Mouse (Mus musculus): ENCODE results near the gene Stx6. TPM values are rescaled to one million over a fixed set of nuclear protein-coding genes. Genes with fewer than 3 reads are reported as not detected.
A peak's percentile ranks its signal among the peaks of the same experiment; 100 is the strongest.

Stx6 gene
- polyA plus RNA-seq, 1 experiment from 2014 or later = 45.7 TPM

DNA sequence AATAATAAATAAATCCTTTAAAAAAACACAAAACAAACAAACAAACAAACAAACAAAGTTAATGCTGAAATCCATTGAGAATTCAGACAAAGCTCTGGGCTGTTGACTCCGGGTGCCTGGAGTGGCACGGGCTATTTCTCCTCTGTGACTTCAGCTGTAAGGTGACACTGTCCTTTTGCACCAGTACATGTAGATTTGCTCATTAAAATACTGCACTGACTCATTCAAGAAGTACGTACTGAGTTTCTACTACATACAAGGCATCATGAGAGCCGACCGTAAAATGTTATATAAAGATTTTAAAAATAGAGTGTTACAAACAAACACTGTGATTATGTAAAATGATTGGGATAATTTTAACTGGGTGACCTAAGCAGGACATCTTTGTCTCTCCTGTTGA is 34.1 kb upstream of the Stx6 start:
- Histone ChIP-seq H3K27me3 (ENCODE audit: control insufficient read depth, insufficient read depth, low read length) (no peaks in the 10 kb centered on the region), H3K27ac (ENCODE audit: low read length) (no peak overlapping the region), H3K4me2 (ENCODE audit: low read depth, low read length) (no peak overlapping the region), H3K4me3 (replicated peaks; ENCODE audit: low read length) (no peak overlapping the region), H3K9me3 (replicated peaks; ENCODE audit: control insufficient read depth, low read length) (no peaks in the 10 kb centered on the region), H3K4me1 (ENCODE audit: control insufficient read depth, insufficient read depth, low read length) (peaks cover 6% of the 10 kb centered on the region; the same call in 1 of the 2 replicates), H3K9ac (ENCODE audit: low read length) (no peak overlapping the region), H3K36me3 (ENCODE audit: control insufficient read depth, insufficient read depth, low read length) (no peaks in the 10 kb centered on the region)
- no peak for ATAC-seq (ENCODE audit: insufficient read depth, low FRiP score)
- WGBS = 96% methylated on average over 5 of the region's 5 CpGs

DNA sequence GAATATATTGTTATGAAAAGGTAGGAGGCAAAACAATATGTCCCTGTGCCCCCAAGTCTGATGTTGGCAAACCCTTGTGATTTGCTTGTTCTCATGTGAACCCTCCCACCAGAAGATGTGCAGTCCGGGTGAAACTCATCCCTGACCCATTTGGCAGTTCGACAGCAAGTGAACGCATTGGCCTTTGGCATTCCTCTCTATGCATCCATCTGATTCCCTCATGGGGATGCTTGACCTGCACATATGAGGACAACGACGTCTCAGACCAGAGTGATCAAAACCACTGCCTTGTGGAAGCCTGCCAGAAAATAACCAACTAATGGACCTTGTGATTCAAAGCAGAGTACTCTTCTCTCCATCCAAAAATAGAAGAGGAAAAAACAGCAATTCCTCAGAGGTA is 31.8 kb upstream of the Stx6 start:
- Histone ChIP-seq H3K4me3 (replicated peaks; ENCODE audit: low read length) (no peak overlapping the region), H3K4me1 (ENCODE audit: control insufficient read depth, insufficient read depth, low read length) (peaks cover 6% of the 10 kb centered on the region; the same call in 1 of the 2 replicates), H3K4me2 (ENCODE audit: low read depth, low read length) (no peak overlapping the region), H3K36me3 (ENCODE audit: control insufficient read depth, insufficient read depth, low read length) (0 out of 2 replicates have a peak, but pooled peaks cover 3% of the 10 kb centered on the region), H3K9ac (ENCODE audit: low read length) (no peak overlapping the region), H3K27me3 (ENCODE audit: control insufficient read depth, insufficient read depth, low read length) (no peaks in the 10 kb centered on the region), H3K9me3 (replicated peaks; ENCODE audit: control insufficient read depth, low read length) (no peaks in the 10 kb centered on the region), H3K27ac (ENCODE audit: low read length) (no peak overlapping the region)
- ATAC-seq (ENCODE audit: insufficient read depth, low FRiP score) = no peak
- 66% methylated on average over 5 of the region's 5 CpGs for WGBS

DNA sequence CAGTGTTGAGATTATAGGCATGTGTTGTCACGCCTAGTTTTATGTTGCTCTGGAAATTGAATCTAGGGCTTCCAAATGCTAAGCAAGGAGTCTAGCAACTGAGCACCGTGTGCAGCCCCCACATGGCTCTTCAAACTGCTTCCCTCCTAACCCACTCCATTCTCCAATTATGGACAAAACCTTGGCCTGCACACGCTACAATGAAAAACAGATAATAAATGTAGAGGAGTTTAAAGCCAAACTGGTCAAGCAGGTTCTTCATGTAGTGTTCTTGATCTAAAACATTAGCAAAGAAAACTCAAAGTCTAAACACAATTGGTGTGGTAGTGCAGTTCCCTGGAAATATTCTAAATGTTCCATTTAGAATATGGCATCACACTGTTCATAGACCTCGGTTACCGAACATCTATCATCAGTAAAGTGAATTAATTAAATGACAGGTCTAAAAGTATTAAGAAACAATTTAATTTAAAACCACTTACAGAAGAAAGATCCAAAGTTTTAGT is 31.0 kb upstream of the Stx6 start:
- ATAC-seq (ENCODE audit: insufficient read depth, low FRiP score) = no peak
- Histone ChIP-seq H3K4me3 (replicated peaks; ENCODE audit: low read length) (no peak overlapping the region), H3K9ac (ENCODE audit: low read length) (no peak overlapping the region), H3K36me3 (ENCODE audit: control insufficient read depth, insufficient read depth, low read length) (0 out of 2 replicates have a peak, but pooled peaks cover 3% of the 10 kb centered on the region), H3K9me3 (replicated peaks; ENCODE audit: control insufficient read depth, low read length) (no peaks in the 10 kb centered on the region), H3K4me2 (ENCODE audit: low read depth, low read length) (no peak overlapping the region), H3K4me1 (ENCODE audit: control insufficient read depth, insufficient read depth, low read length) (peaks cover 6% of the 10 kb centered on the region; the same call in 1 of the 2 replicates), H3K27me3 (ENCODE audit: control insufficient read depth, insufficient read depth, low read length) (no peaks in the 10 kb centered on the region), H3K27ac (ENCODE audit: low read length) (no peak overlapping the region)
- WGBS = 70% methylated on average over 5 of the region's 5 CpGs

DNA sequence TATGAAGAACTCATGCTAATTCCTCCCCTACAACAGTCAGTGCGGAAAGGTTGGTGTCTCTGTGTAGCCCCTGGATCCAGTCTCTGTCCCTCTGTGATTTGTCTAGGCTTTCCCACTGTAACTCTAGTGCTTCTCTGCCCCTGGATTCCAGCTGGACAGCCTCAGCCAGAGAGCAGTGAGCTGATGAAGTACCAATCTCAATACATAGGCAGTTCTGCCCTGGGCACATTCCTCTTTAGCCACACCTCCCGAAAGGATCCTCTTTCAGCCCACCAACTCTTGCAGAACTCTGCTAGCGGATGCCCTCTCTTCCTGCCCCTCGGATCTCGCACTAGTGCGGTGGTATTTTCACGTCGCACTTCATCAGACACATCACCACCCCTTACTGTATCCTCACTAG is 23.6 kb upstream of the Stx6 start:
- no peak for ATAC-seq (ENCODE audit: insufficient read depth, low FRiP score)
- Histone ChIP-seq H3K4me1 (ENCODE audit: control insufficient read depth, insufficient read depth, low read length) (no peaks in the 10 kb centered on the region; the same call in 1 of the 2 replicates), H3K4me2 (ENCODE audit: low read depth, low read length) (no peak overlapping the region), H3K9ac (ENCODE audit: low read length) (no peak overlapping the region), H3K4me3 (replicated peaks; ENCODE audit: low read length) (no peak overlapping the region), H3K36me3 (ENCODE audit: control insufficient read depth, insufficient read depth, low read length) (0 out of 2 replicates have a peak, but pooled peaks cover 3% of the 10 kb centered on the region), H3K9me3 (replicated peaks; ENCODE audit: control insufficient read depth, low read length) (no peaks in the 10 kb centered on the region), H3K27me3 (ENCODE audit: control insufficient read depth, insufficient read depth, low read length) (no peaks in the 10 kb centered on the region), H3K27ac (ENCODE audit: low read length) (no peak overlapping the region)
- 41% methylated on average over 8 of the region's 8 CpGs for WGBS

DNA sequence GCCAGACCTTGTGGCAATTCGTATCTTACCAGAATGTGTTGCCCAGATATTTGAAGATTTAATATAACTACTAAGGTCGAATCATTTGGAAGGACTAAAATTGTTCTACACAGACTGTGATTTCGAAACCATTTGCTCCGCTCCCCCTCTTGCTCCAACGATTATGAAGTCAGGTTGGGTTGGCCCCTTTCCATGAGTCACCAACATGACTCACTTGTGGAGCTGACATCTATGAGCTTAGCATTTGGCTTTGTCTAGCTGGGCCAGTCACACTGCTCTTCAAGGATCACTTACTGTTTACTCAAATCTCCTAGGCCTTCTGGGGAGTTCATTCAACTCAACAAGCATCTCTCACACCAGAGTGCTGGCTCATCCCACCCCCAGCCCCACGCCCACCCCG is 19.7 kb upstream of the Stx6 start:
- ATAC-seq (ENCODE audit: insufficient read depth, low FRiP score) = no peak; the same call in 1 of the 2 replicates
- H3K27ac ChIP-seq (ENCODE audit: low read length) = peak overlapping the region; percentile 68
- H3K36me3 ChIP-seq (ENCODE audit: control insufficient read depth, insufficient read depth, low read length) = no peaks in the 10 kb centered on the region
- H3K4me2 ChIP-seq (ENCODE audit: low read depth, low read length) = no peak overlapping the region
- no peaks in the 10 kb centered on the region for H3K27me3 ChIP-seq (ENCODE audit: control insufficient read depth, insufficient read depth, low read length)
- H3K9me3 ChIP-seq (replicated peaks; ENCODE audit: control insufficient read depth, low read length) = no peaks in the 10 kb centered on the region
- WGBS = 70% methylated on average over 7 of the region's 7 CpGs
- no peak overlapping the region for H3K9ac ChIP-seq (ENCODE audit: low read length)
- H3K4me3 ChIP-seq (replicated peaks; ENCODE audit: low read length) = no peak overlapping the region
- H3K4me1 ChIP-seq (ENCODE audit: control insufficient read depth, insufficient read depth, low read length) = no peaks in the 10 kb centered on the region; the same call in 1 of the 2 replicates

DNA sequence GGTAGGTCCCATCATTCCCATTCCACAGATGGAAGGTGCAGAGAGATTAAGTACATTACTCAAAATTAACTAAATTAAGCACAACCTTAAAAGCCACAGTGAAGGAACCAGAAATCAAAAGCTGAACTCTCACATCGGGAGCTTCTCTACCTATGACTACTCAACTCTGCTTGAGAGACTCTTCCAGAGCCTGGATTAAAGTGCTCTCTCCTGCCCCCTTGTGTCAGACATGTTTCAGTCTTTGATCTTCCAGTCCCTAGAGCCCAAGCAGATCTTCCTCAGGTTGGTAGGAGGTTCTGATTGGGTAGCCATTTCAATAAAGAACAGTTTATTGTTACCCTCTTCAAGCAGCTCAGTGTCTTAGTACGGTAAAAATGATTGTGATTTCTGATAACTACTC is 18.4 kb upstream of the Stx6 start:
- Histone ChIP-seq H3K9ac (ENCODE audit: low read length) (no peak overlapping the region), H3K4me3 (replicated peaks; ENCODE audit: low read length) (no peak overlapping the region), H3K36me3 (ENCODE audit: control insufficient read depth, insufficient read depth, low read length) (no peaks in the 10 kb centered on the region), H3K27ac (ENCODE audit: low read length) (no peak overlapping the region), H3K4me2 (ENCODE audit: low read depth, low read length) (no peak overlapping the region), H3K27me3 (ENCODE audit: control insufficient read depth, insufficient read depth, low read length) (no peaks in the 10 kb centered on the region), H3K4me1 (ENCODE audit: control insufficient read depth, insufficient read depth, low read length) (no peaks in the 10 kb centered on the region; the same call in 1 of the 2 replicates), H3K9me3 (replicated peaks; ENCODE audit: control insufficient read depth, low read length) (no peaks in the 10 kb centered on the region)
- no peak for ATAC-seq (ENCODE audit: insufficient read depth, low FRiP score)
- 72% methylated on average over 2 of the region's 2 CpGs for WGBS

DNA sequence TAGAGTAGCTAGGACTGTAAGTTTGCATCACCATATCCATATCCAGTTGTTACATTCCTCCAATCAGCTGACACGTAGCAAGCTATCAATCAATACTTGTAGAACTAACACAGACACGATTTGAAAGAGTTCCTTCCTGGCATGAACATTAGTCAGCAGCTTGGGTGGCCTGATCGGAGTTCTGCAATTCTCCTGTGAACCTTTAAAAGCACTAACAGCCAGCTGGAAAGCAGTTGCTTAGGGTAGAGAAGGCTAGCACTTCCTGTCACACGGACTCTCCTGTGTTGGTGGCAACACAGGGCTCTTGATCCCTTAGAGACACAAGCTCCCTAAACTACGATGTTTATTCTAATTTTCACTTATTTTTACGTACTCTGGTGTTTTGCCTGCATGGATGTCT is 12.9 kb upstream of the Stx6 start:
- Histone ChIP-seq H3K4me3 (replicated peaks; ENCODE audit: low read length) (peak overlapping the region; percentile 44), H3K27ac (ENCODE audit: low read length) (peak overlapping the region; percentile 68), H3K9ac (ENCODE audit: low read length) (peak overlapping the region; percentile 66), H3K27me3 (ENCODE audit: control insufficient read depth, insufficient read depth, low read length) (no peaks in the 10 kb centered on the region), H3K4me1 (ENCODE audit: control insufficient read depth, insufficient read depth, low read length) (peaks cover 10% of the 10 kb centered on the region; the same call in 1 of the 2 replicates), H3K9me3 (replicated peaks; ENCODE audit: control insufficient read depth, low read length) (no peaks in the 10 kb centered on the region), H3K4me2 (ENCODE audit: low read depth, low read length) (peak overlapping the region; percentile 52), H3K36me3 (ENCODE audit: control insufficient read depth, insufficient read depth, low read length) (no peaks in the 10 kb centered on the region)
- ATAC-seq (ENCODE audit: insufficient read depth, low FRiP score) = peak; percentile 41
- WGBS = 27% methylated on average over 6 of the region's 6 CpGs

DNA sequence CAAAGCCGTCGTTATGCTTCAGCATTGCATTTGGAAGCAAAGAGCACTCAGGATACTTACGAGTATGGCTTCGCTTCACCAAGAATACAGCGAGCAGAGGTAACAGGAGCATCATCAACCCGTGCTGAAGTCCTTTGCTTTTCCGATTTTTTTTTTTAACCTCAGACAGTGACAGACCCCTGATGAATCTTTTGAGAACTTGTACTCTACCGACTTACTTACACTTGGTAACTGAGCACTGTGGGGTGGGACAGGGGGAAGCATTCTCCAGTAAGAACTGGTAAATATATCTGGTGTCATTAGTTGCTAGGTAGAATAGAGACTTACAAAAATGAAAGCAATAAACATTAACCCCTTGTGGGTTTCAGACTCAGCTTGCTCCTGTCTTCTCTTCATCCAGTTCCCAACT is 11.9 kb upstream of the Stx6 start, which contains the start of gene Mr1:
Mr1 (minus strand) TSS at position 243 of the 409 bp plus-strand sequence.
- Histone ChIP-seq H3K27ac (ENCODE audit: low read length) (peak within 1 kb of the TSS; percentile 68), H3K9ac (ENCODE audit: low read length) (peak within 1 kb of the TSS; percentile 66), H3K36me3 (ENCODE audit: control insufficient read depth, insufficient read depth, low read length) (no peaks in the 10 kb centered on the region), H3K4me2 (ENCODE audit: low read depth, low read length) (peak within 1 kb of the TSS; percentile 52), H3K27me3 (ENCODE audit: control insufficient read depth, insufficient read depth, low read length) (no peaks in the 10 kb centered on the region), H3K4me1 (ENCODE audit: control insufficient read depth, insufficient read depth, low read length) (peaks cover 10% of the 10 kb centered on the region; the same call in 1 of the 2 replicates), H3K4me3 (replicated peaks; ENCODE audit: low read length) (peak within 1 kb of the TSS; percentile 44), H3K9me3 (replicated peaks; ENCODE audit: control insufficient read depth, low read length) (no peaks in the 10 kb centered on the region)
- peak; percentile 94 for ATAC-seq (ENCODE audit: insufficient read depth, low FRiP score)
- WGBS = 14% methylated on average over 8 of the region's 8 CpGs

DNA sequence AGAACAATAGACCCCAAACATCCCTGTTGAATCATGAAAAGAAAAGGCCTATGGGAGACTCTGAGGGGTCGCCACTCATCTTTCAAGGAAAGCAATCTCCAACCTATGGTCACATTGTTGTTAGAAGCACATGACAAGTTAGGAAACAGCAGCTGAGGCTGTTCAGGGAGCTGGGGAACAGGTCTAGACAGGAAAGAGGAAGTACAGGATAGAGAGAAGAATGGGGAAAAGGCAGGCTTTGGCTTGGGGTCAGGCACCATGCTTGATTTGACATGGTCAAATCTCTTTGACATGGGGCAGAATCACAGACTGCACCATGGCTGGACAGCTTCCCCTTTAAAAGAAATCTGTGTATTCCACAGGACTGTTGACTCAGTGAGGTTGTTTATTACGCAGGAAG is 11.3 kb upstream of the Stx6 start:
- Histone ChIP-seq H3K9me3 (replicated peaks; ENCODE audit: control insufficient read depth, low read length) (no peaks in the 10 kb centered on the region), H3K4me3 (replicated peaks; ENCODE audit: low read length) (no peak overlapping the region), H3K27ac (ENCODE audit: low read length) (no peak overlapping the region), H3K4me1 (ENCODE audit: control insufficient read depth, insufficient read depth, low read length) (peaks cover 10% of the 10 kb centered on the region; the same call in 1 of the 2 replicates), H3K36me3 (ENCODE audit: control insufficient read depth, insufficient read depth, low read length) (no peaks in the 10 kb centered on the region), H3K4me2 (ENCODE audit: low read depth, low read length) (no peak overlapping the region), H3K27me3 (ENCODE audit: control insufficient read depth, insufficient read depth, low read length) (no peaks in the 10 kb centered on the region), H3K9ac (ENCODE audit: low read length) (no peak overlapping the region)
- ATAC-seq (ENCODE audit: insufficient read depth, low FRiP score) = no peak
- WGBS = 93% methylated on average over 2 of the region's 2 CpGs
